Comparison of ENCODE assay signal across 13 mouse cellular contexts in the genomic region with DNA sequence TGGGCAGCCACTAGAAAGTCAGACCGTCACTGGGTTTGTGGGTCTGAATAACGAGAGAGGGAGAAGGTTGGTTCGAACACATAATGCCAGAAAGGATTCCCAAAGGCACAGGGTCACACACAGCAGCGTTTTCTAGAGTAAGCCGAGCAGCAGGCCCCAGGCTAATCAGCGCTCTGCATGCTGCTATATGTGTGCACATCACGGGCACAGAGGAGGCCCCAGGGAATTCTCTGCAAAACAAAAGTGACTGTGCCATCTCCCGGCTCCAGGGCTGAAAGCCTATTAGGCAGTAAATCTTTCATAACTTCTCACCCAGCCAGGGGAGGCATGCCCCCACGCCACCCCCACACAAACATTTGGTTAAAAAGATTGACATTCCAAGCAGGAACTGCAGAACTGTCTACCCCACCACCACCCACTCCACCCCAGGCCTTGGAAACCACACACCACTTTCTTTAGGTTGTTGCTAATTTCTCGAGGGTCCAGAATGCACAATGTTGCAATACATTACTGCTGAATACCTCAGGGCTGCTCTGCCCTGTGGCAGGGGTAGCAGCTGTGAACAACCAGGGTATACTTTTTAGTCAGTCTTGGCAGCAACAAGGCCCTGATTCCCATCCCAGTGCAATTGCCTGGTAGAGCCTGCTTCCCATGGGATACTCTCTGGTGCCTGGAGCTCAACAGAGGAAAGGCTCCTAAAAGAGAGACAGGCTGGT.
DNase-seq lines count a peak whose midpoint lies in the region; ATAC-seq lines count a peak whose summit lies in the region.
"Had no signal": no experiment of that assay in that cellular context is flagged by ENCODE, and none has a peak within 500 bp of the region (broad histone marks: within the 10 kb centered on the region; RNA-seq: fewer than 3 reads in every experiment).

No protein-coding gene starts in this region.

- ATAC-seq in liver, embryonic 13.5 days (ENCODE audit: low read depth), result peak; percentile 60
- ATAC-seq in liver, embryonic 11.5 days (replicated peaks; ENCODE audit: low FRiP score), result no peak
- peak; percentile 89 for ATAC-seq in neural tube, embryonic 14.5 days (ENCODE audit: low read depth)

- no peak overlapping the region for H3K9ac ChIP-seq in liver, embryonic 13.5 days
- H3K9ac ChIP-seq in liver, embryonic 11.5 days (ENCODE audit: low read depth, low read length), result no peak overlapping the region
- H3K9ac ChIP-seq in neural tube, embryonic 14.5 days (replicated peaks; ENCODE audit: low read depth, low read length), result no peak overlapping the region
- H3K9ac ChIP-seq: lung, embryonic 15.5 days had no signal

- DNase-seq in adrenal gland, postnatal 10 days, result peak; percentile 40
- DNase-seq in adrenal gland, adult 2 months, result no peak
- DNase-seq in liver, embryonic 13.5 days, result no peak
- no peak for DNase-seq in liver, embryonic 11.5 days (ENCODE audit: low spot score)
- peak; percentile 42 for DNase-seq in layer of hippocampus, adult 9-11 months
- no peak for DNase-seq in thymus, postnatal 36 days
- no peak for DNase-seq in gastrocnemius, postnatal 4 days (ENCODE audit: low spot score in 2 of 2)
- DNase-seq: cerebellum, postnatal 36 days; heart, postnatal 4 days; left cerebral cortex, postnatal 4 days had no signal

- H3K4me3 ChIP-seq in liver, embryonic 13.5 days (replicated peaks), result no peak overlapping the region
- no peak overlapping the region for H3K4me3 ChIP-seq in liver, embryonic 11.5 days (ENCODE audit: low read depth, low read length)
- H3K4me3 ChIP-seq in neural tube, embryonic 14.5 days (ENCODE audit: low read depth, low read length), result no peak overlapping the region
- H3K4me3 ChIP-seq: lung, embryonic 15.5 days had no signal

- H3K4me1 ChIP-seq in liver, embryonic 13.5 days (replicated peaks), result peaks cover 18% of the 10 kb centered on the region
- no peaks in the 10 kb centered on the region; the same call in 1 of the 2 replicates for H3K4me1 ChIP-seq in liver, embryonic 11.5 days (replicated peaks; ENCODE audit: control insufficient read depth, insufficient read depth, low read length)
- peaks cover 8% of the 10 kb centered on the region for H3K4me1 ChIP-seq in neural tube, embryonic 14.5 days (ENCODE audit: control insufficient read depth, insufficient read depth, low read length)

- no peaks in the 10 kb centered on the region for H3K36me3 ChIP-seq in liver, embryonic 13.5 days
- no peaks in the 10 kb centered on the region for H3K36me3 ChIP-seq in liver, embryonic 11.5 days (ENCODE audit: control insufficient read depth, insufficient read depth, low read length)
- H3K36me3 ChIP-seq in neural tube, embryonic 14.5 days (ENCODE audit: control insufficient read depth, insufficient read depth, low read length), result no peaks in the 10 kb centered on the region
- H3K36me3 ChIP-seq: lung, embryonic 15.5 days had no signal

- H3K4me2 ChIP-seq in liver, embryonic 13.5 days, result no peak overlapping the region
- H3K4me2 ChIP-seq in liver, embryonic 11.5 days, result no peak overlapping the region
- H3K4me2 ChIP-seq in neural tube, embryonic 14.5 days (ENCODE audit: low read depth, low read length), result no peak overlapping the region
- H3K4me2 ChIP-seq: lung, embryonic 15.5 days had no signal

- H3K9me3 ChIP-seq in liver, embryonic 13.5 days (replicated peaks), result no peaks in the 10 kb centered on the region
- no peaks in the 10 kb centered on the region for H3K9me3 ChIP-seq in liver, embryonic 11.5 days (ENCODE audit: control insufficient read depth, low read length)
- H3K9me3 ChIP-seq in neural tube, embryonic 14.5 days (ENCODE audit: control insufficient read depth, low read length), result no peaks in the 10 kb centered on the region
- H3K9me3 ChIP-seq: lung, embryonic 15.5 days had no signal

- H3K27ac ChIP-seq in liver, embryonic 13.5 days, result no peak overlapping the region; the same call in 1 of the 2 replicates
- H3K27ac ChIP-seq in liver, embryonic 11.5 days (ENCODE audit: low read depth, low read length), result no peak overlapping the region
- peak overlapping the region; percentile 61 for H3K27ac ChIP-seq in neural tube, embryonic 14.5 days (ENCODE audit: low read depth, low read length)
- H3K27ac ChIP-seq: kidney, postnatal 0 days; lung, embryonic 15.5 days had no signal

- 61% methylated on average over 10 of the region's 10 CpGs for WGBS in liver, embryonic 13.5 days (ENCODE audit: insufficient replicate concordance)
- 70% methylated on average over 10 of the region's 10 CpGs for WGBS in liver, embryonic 11.5 days
- 12% methylated on average over 10 of the region's 10 CpGs for WGBS in neural tube, embryonic 14.5 days

- H3K27me3 ChIP-seq in liver, embryonic 13.5 days, result peaks cover 3% of the 10 kb centered on the region; the same call in 1 of the 2 replicates
- no peaks in the 10 kb centered on the region for H3K27me3 ChIP-seq in liver, embryonic 11.5 days (replicated peaks; ENCODE audit: control insufficient read depth, insufficient read depth, low read length)
- H3K27me3 ChIP-seq in neural tube, embryonic 14.5 days (ENCODE audit: control insufficient read depth, insufficient read depth, low read length), result no peaks in the 10 kb centered on the region
- H3K27me3 ChIP-seq: lung, embryonic 15.5 days had no signal

Comparison
In these comparisons a context has a peak if more than half of its experiments do, and no peak if none do; other contexts are left out.
1. DNase-seq: peak in adrenal gland, postnatal 10 days (single experiment) and layer of hippocampus, adult 9-11 months (single experiment); none in adrenal gland, adult 2 months (single experiment), liver, embryonic 13.5 days (single experiment), liver, embryonic 11.5 days (single experiment), thymus, postnatal 36 days (0 of 2) and gastrocnemius, postnatal 4 days (0 of 2).